Mouse (Mus musculus): Measurements from ENCODE around the gene Bcl10.
"Not testable (repeated sequence)": the region's sequence is repeated elsewhere in the genome, so short reads cannot be mapped to it uniquely, and the experiment has no call there.

Gene Bcl10

DNA sequence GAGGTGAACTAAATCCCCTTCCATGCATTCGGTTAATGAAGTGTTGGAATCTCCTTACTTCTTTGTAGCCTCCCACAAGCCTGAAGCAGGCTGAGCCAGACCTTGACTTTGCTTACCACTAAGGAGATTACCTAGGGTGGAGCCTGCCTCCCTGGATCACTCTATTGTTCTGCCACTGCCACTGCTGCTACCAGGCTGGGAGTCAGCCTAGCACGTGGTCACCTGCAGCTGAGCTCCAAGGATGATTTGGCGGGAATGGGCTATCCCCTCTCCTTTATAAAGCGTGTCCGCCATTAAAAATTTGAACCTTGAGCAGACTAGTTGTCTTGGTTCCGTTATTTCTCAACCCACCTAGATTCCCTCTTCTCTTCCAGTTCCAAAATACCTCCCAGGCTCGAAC lies 8.7 kb upstream of the Bcl10 start:
- DNase-seq (ENCODE audit: low spot score) = not testable (repeated sequence)

- DNase-seq (ENCODE audit: low spot score) = no peak
Observed at GRCm38 (mm10) chr3:145916374-145916773, 6.2 kb upstream of the Bcl10 start.

- no peak for DNase-seq (ENCODE audit: low spot score)
Observed at GRCm38 (mm10) chr3:145916826-145917225, 5.8 kb upstream of the Bcl10 start.

DNA sequence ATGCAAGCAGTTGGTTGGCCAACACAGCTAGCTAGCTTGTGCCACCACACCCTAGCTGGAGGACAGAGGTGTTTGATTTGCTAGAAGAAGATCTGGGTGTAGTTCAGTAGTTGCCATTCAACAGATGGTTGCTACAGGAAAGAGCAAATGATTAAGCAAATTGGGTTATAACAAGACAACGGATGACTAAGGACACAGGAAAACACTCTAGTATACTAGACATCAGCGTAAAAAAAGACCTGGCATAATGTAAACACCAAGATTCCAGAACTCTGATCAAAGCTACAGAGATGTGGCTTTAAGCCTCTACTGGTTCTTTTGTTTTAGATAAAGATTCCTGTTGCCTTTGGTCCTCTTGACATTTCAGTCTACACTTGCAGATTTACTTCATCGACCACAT lies 367 bp downstream of the Bcl10 start:
- no peak for DNase-seq (ENCODE audit: low spot score)

DNA sequence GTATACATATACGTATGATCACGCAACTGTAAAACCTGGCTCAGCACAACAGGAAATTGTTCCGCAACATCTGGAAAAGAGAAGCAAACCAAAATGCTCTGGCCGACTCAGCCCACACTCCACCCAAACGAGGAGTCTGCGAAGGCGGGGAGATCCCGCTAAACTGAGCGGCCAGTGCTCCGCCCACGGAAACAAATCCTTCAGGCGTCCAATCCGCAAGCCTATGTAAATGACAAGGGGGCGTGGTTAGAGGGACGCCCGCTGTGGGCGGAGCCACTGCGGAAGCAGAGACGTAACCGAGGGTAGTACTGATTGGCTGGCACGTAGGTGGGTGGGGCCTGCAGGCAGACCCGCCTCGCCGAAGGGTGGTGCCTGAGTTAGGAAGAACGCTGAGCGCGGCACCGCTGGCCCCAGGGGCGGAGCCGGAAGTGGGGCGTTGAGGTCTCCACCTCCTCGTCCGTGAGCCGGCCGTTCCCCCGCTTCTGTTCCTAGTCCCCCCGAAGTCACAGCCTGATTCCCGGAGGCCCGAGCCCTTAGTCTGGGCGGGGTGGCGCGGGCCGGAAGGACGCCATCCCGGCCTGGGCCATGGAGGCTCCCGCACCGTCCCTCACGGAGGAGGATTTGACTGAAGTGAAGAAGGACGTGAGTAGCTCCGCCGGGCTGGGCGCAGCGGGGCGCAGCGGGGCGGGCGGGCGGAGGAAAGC lies 1.4 kb downstream of the Bcl10 start:
- peak; percentile 95 for DNase-seq (ENCODE audit: low spot score)

DNA sequence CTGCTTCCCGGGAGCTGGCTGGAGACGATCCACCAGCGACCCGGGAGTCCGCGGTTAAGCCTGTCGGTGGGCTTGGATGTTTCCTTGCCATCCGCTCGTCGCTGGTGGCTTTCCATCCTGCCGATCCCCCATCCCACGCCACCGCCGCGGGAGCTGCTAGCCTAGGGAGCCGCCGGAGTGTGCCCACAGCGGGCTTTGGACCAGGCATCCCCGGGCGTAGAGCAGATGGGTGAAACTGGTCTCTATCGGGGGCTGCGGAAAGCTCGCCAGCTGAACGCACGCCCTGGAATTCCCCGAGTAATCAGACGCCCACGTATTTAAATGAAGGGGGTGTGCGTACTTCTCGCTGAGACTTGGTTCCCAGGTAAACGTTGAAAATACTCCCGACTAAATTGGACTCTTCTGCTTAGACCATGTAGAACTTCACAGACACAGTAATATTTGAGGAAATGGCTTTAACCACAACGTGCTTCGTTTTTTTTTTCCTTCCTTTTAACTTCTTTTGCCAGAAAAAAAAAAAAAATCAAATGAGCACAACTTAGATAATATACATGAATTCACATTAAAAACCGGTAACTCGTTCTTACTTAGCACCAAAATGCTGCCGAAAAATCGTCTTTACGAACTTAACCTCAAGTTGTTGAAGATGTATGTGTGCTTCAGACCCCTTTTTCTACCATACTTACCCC lies 2.2 kb downstream of the Bcl10 start:
- DNase-seq (ENCODE audit: low spot score) = peak; percentile 20

DNA sequence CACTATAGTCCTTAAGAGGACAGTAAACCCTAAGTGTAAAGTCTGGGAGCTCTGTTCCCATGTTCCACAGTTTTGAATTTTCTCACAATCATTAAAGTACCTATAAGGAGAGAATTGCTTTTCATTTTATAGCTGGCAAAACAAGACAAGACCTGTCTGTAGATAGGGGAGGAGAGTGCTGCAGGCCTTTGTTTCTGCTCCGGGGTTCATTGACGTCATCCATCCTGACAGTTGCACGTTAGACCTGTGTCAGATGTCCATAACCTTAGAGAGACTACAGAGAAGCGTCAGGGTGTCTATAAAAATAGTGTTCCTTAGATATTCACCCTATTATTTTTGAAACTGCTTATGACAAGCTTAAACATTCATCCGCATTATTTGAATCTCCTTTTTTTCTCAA lies 2.9 kb downstream of the Bcl10 start:
- no peak for DNase-seq (ENCODE audit: low spot score)

- no peak for DNase-seq (ENCODE audit: low spot score)
Observed at GRCm38 (mm10) chr3:145929525-145930400, 7.2 kb downstream of the Bcl10 start.

GRCm38 (mm10) chr3:145933845-145934244 lies 11.2 kb downstream of the Bcl10 start:
- DNase-seq (ENCODE audit: low spot score) = no peak

DNA sequence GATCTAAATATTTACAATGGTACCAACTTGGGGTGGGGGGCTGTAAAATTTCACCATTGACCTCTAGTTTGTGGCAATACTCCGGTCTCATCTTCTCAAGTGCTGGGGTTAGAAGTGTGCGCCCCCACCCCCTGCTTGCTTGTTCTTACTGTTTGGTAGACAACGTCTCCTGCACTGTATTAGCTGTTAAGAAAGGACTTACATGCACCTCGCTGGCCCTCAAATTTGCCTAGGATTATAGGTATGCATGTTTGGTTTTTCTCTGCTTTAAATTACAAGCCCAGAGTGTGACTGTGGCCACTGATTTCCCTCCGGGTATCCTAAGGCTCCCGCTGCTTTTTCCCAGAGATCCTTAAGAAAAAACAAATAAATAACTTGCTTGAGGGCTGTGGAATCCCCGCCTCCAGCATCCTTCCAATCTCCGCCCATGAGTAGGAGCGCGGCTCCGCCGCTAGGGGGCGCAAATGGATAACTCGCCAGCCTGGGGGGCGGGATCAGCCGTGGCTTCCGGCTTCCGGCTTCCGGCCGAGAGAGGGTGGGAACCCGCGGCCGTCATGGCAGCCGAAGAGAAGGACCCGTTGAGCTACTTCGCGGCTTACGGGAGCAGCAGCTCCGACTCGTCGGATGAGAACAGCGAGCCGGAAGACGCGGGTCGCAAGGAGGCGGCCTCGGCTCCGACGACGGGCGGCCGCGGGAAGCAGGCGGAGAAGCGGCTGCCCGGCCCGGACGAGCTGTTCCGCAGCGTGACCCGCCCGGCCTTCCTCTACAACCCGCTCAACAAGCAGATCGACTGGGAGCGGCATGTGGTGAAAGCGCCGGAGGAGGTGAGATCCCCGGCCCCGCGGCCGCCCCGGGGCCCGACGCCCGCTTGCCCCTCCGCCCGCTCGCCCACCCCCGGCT lies 15.2 kb downstream of the Bcl10 start, which contains the start of gene 2410004B18Rik:
2410004B18Rik (plus strand) TSS at position 510 of the 900 bp plus-strand sequence.
- peak; percentile 80 for DNase-seq (ENCODE audit: low spot score)

DNA sequence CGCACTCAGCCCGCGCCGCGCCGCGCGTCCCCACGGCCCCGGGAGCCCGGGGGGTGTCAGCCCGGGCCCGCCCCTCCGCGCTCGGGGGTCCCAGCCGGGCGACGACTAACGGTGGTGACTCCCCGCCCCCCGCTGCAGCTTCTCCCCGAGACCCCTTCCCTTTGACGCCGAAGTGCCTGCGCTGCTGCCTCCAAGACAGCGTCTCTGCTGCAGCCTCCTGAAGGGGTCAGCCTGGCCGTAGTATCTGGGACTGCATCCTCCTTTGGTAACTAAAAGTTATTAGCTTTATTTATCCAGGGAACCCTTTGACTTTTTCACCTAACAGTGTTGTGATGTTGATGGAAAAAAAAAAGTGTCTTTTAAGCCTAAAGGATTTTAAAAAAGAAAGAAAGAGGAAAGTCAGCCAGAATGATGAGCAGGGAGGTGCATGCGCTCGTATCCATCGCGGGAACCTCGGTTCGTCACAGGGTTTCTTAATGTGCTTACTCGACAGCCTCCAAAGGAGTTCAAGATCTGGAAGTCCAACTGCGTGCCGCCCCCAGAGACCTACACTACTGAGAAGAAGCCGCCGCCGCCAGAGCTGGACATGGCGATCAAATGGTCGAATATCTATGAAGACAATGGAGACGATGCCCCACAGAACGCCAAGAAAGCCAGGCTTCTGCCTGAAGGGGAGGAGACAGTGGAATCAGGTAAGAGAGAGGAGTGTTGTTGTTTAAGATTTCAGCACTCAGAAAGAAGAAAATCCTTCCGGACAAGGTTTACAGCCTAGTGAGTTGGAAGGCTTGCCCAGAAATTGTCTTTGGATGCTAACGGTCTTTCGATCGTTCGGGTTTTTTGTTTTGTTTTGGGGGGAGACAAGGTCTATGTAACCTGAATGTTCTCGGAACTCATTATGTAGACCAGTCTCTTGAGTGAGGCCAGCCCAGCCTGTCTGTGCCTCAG lies 16.1 kb downstream of the Bcl10 start:
- no peak for DNase-seq (ENCODE audit: low spot score)

- no peak for DNase-seq (ENCODE audit: low spot score)
Observed at GRCm38 (mm10) chr3:145939402-145939801, 16.8 kb downstream of the Bcl10 start.

GRCm38 (mm10) chr3:145939971-145940370 lies 17.4 kb downstream of the Bcl10 start:
- no peak for DNase-seq (ENCODE audit: low spot score)

DNA sequence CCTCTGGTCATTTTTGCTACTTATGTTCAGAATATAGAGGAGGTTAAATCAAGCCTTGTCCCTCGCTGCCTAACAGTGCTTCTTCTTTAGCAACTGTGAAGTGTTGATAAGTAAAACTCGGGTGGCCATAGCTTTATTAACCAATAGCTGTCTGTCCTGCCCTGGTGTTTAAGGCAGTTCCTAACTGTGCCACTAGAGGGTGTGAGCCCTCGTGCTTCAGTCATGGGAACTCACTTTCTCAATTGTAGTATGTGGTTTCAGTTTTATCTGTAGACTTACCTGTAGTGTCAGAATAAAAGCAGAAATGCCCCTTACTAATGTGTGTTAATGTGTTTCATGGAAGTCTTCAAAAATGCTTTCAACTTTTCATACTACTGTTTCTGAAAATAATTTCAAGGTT lies 19.4 kb downstream of the Bcl10 start:
- DNase-seq (ENCODE audit: low spot score) = no peak

GRCm38 (mm10) chr3:145944348-145944747 lies 21.7 kb downstream of the Bcl10 start:
- no peak for DNase-seq (ENCODE audit: low spot score)

- no peak for DNase-seq (ENCODE audit: low spot score)
Observed at GRCm38 (mm10) chr3:145945904-145946303, 23.3 kb downstream of the Bcl10 start.

DNA sequence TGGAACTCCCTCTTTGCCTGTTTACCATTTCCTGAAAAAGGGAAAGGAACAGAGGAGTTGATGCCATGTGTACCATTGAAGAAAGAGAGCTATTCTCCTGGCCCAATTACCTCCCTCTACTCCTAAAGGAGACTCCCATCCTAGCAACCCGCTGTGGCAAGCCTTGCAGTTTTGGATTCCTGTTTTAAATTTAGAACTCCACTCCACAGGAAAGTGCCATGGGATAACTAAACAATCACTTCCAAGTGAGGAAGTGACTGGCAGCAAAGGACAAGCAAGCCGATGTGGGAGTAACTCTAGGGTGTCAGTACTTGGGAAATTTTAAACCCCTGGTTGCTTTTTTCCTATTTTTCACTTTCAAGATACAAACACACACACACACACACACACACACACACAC lies 24.1 kb downstream of the Bcl10 start:
- DNase-seq (ENCODE audit: low spot score) = no peak

GRCm38 (mm10) chr3:145947539-145948204 lies 25.1 kb downstream of the Bcl10 start:
- DNase-seq (ENCODE audit: low spot score) = no peak

DNA sequence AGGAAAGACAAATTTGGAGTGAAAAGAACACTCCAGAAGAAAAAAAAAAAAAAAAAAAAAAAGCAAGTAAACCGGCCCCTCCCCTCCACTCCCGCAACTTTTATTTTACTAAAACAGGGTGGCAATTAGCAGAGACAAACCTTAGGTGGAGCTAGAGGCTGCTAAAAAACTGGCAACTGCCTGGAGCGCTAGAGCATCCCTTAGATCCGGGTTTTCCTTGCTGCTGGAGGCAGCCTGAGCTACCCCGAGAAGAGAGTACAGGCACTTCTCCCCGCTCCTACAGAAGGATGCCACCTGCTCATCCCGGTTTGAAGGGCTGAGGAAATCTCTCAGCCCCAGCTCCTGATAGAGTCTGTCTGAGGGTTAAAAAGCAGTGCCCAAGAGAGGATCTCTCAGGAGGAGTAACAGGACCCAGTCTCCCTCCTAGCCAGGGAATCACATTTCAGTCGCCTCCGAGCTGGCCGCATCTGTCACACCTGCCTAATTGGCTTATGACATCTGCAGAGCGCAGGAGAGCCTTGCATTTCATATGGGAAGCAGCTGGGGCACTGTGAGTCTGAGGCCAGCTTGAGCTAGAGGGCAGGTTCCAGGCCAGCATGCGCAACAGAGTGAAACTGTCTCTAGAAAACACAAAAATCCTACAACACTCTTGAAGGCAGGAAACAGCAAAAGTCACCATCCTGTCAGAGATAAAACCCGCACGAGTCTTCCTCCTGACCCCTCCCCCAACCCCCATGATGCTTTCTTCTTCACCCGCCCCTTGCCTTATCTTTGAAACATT lies 27.6 kb downstream of the Bcl10 start:
- DNase-seq (ENCODE audit: low spot score) = no peak

All from urinary bladder, postnatal 10 days (tissue).